Mouse (Mus musculus): ENCODE measurements around the gene Ccnd2. TPM values are rescaled to one million over a fixed set of nuclear protein-coding genes. Genes with fewer than 3 reads are reported as not detected.

Ccnd2 gene
- total and polyA plus RNA-seq, 3 experiments, result 67.3 to 407 (median 198) TPM

- Histone ChIP-seq H3K4me3 (ENCODE audit: control insufficient read depth in 1 of 2, insufficient read depth in 1 of 2, low read depth in 2 of 2, low read length in 2 of 2) (no peak overlapping the region), H3K36me3 (ENCODE audit: control insufficient read depth in 1 of 2, insufficient read depth in 2 of 2, low read length in 2 of 2) (no peaks in the 10 kb centered on the region), H3K79me2 (ENCODE audit: control insufficient read depth, insufficient read depth, low read length, poor library complexity) (no peaks in the 10 kb centered on the region), H3K27ac (ENCODE audit: control insufficient read depth, low read depth, low read length) (no peak overlapping the region), H3K4me1 (ENCODE audit: control insufficient read depth in 1 of 2, insufficient read depth in 2 of 2, low read length in 2 of 2) (peaks cover 0 to 7% of the 10 kb centered on the region in 2 experiments; a peak in 2 of 4 replicates), H3K9me3 (replicated peaks; ENCODE audit: insufficient read depth, low read length) (no peaks in the 10 kb centered on the region), H3K27me3 (ENCODE audit: control insufficient read depth in 1 of 2, insufficient read depth in 2 of 2, low read length in 2 of 2) (no peaks in the 10 kb centered on the region), H3K9ac (ENCODE audit: control insufficient read depth, low read depth, low read length, poor library complexity, severe bottlenecking) (no peak overlapping the region)
- TF ChIP-seq ELF1 (IDR thresholded peaks at IDR 0.05; ENCODE audit: low read depth, low read length) (no peak), MYB (IDR thresholded peaks at IDR 0.05; ENCODE audit: low read depth, low read length) (no peak)
- no peak for DNase-seq (ENCODE audit: low read depth, low spot score)
Observed at GRCm38 (mm10) chr6:127106726-127107125, 45.3 kb downstream of the Ccnd2 start.

GRCm38 (mm10) chr6:127106189-127106588, 45.8 kb downstream of the Ccnd2 start:
- no peak for DNase-seq (ENCODE audit: low read depth, low spot score)
- H3K4me1 ChIP-seq (ENCODE audit: control insufficient read depth in 1 of 2, insufficient read depth in 2 of 2, low read length in 2 of 2), result peaks cover 0 to 7% of the 10 kb centered on the region in 2 experiments; a peak in 2 of 4 replicates
- H3K36me3 ChIP-seq (ENCODE audit: control insufficient read depth in 1 of 2, insufficient read depth in 2 of 2, low read length in 2 of 2), result no peaks in the 10 kb centered on the region
- H3K4me3 ChIP-seq (ENCODE audit: control insufficient read depth in 1 of 2, insufficient read depth in 1 of 2, low read depth in 2 of 2, low read length in 2 of 2), result no peak overlapping the region
- no peak overlapping the region for H3K27ac ChIP-seq (ENCODE audit: control insufficient read depth, low read depth, low read length)
- no peaks in the 10 kb centered on the region for H3K9me3 ChIP-seq (replicated peaks; ENCODE audit: insufficient read depth, low read length)
- H3K9ac ChIP-seq (ENCODE audit: control insufficient read depth, low read depth, low read length, poor library complexity, severe bottlenecking), result no peak overlapping the region
- H3K27me3 ChIP-seq (ENCODE audit: control insufficient read depth in 1 of 2, insufficient read depth in 2 of 2, low read length in 2 of 2), result no peaks in the 10 kb centered on the region
- H3K79me2 ChIP-seq (ENCODE audit: control insufficient read depth, insufficient read depth, low read length, poor library complexity), result no peaks in the 10 kb centered on the region
- TF ChIP-seq USF2 (IDR thresholded peaks at IDR 0.05; ENCODE audit: borderline replicate concordance in 1 of 2, insufficient read depth in 1 of 2, low read depth in 1 of 2, low read length in 2 of 2), result no peak
- no peak for TF ChIP-seq GATA1 (IDR thresholded peaks at IDR 0.05; ENCODE audit: low read depth, low read length)
- TF ChIP-seq ELF1 (IDR thresholded peaks at IDR 0.05; ENCODE audit: low read depth, low read length), result no peak
- no peak for TF ChIP-seq SMC3 (IDR thresholded peaks at IDR 0.05; ENCODE audit: low read depth, low read length)
- no peak for TF ChIP-seq RAD21 (IDR thresholded peaks at IDR 0.05; ENCODE audit: low read depth, low read length)
- TF ChIP-seq USF1 (IDR thresholded peaks at IDR 0.05; ENCODE audit: low read depth, low read length), result no peak
- no peak for TF ChIP-seq E2F4 (IDR thresholded peaks at IDR 0.05; ENCODE audit: borderline replicate concordance, low read depth, low read length)
- no peak for TF ChIP-seq MAZ (IDR thresholded peaks at IDR 0.05; ENCODE audit: low read depth, low read length)
- TF ChIP-seq CTCF (IDR thresholded peaks at IDR 0.05 in 2 of 3, conservative IDR thresholded peaks at IDR 0.05 in 1 of 3; ENCODE audit: control insufficient read depth in 1 of 3, insufficient read depth in 1 of 3, low read depth in 2 of 3, low read length in 3 of 3, poor library complexity in 1 of 3, severe bottlenecking in 1 of 3), result no peak
- no peak for TF ChIP-seq MYC (IDR thresholded peaks at IDR 0.05; ENCODE audit: low read depth, low read length)
- no peak for TF ChIP-seq TBP (IDR thresholded peaks at IDR 0.05; ENCODE audit: low read depth, low read length)
- no peak for TF ChIP-seq TCF12 (IDR thresholded peaks at IDR 0.05; ENCODE audit: low read depth, low read length)
- TF ChIP-seq KAT2A (conservative IDR thresholded peaks at IDR 0.05; ENCODE audit: low read depth, low read length), result no peak
- no peak for TF ChIP-seq ZC3H11A (IDR thresholded peaks at IDR 0.05; ENCODE audit: low read depth, low read length)
- no peak for TF ChIP-seq GABPA (IDR thresholded peaks at IDR 0.05; ENCODE audit: low read depth, low read length)
- no peak for TF ChIP-seq MXI1 (IDR thresholded peaks at IDR 0.05; ENCODE audit: low read depth, low read length)
- no peak for TF ChIP-seq UBTF (IDR thresholded peaks at IDR 0.05; ENCODE audit: borderline replicate concordance, insufficient read depth, low read depth, low read length)
- TF ChIP-seq POLR2AphosphoS2 (IDR thresholded peaks at IDR 0.05; ENCODE audit: low read length), result no peak
- no peak for TF ChIP-seq NELFE (IDR thresholded peaks at IDR 0.05; ENCODE audit: low read depth, low read length)

Measured in MEL (cell line).